Mouse (Mus musculus) lung, adult 2 months (tissue): ENCODE measurements around the gene Ntm.

Experiments
- CTCF ChIP-seq: fragments of 200-500 bp; IDR thresholded peaks from 2 replicates; pipeline ENCODE4 v1.5.1; 2011; ENCODE audit warnings: mild to moderate bottlenecking, low read length, control low read depth; ENCODE audit not compliant: insufficient read depth
- POLR2A ChIP-seq: fragments of 200-500 bp; IDR thresholded peaks from 2 replicates; pipeline ENCODE4 v1.6.1; 2011; ENCODE audit warnings: low read depth, mild to moderate bottlenecking, control low read depth, low read length, borderline replicate concordance; ENCODE audit errors: extremely low read depth

DNA sequence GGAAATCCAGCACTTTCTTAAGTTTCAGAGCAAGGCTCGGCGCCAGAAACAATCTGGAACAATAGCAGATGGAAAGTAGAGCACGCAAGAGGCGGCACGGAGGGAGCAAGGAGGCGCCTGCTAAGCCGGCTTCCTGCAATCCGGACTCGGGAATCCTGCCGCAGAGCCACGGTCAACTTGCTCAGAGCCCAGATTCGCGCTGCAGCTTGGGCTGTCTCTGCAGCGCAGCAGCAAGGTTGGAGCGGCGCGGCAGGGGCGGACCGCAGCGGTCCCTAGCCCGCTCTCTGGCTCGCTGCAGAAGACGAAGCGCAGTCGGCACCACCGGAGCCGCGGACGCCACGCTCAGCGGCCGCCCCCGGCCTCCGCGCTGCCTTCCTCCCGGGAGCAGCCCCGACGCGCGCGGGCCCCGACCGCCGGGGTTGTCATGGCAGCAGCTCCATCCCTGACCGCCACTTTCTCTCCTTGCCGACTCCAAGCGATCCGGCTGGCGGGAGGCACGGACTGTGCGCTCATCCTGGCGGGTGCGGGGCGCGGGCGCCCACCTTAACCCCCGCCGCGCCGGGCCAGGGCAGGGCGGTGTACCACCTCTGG, 550.7 kb downstream of the Ntm start:
- TF ChIP-seq CTCF (no peak), POLR2A (no peak)
